Mouse (Mus musculus) frontal cortex, adult (tissue): ENCODE results near the gene Pter.

Experiments used
- ATAC-seq: cut with Nextera tagmentation; 2 replicates; pipeline ENCODE4 v1.9.2; 2017; ENCODE audit warnings: mild to moderate bottlenecking, moderate library complexity, mixed read lengths; ENCODE audit not compliant: low TSS enrichment

Pter gene

DNA sequence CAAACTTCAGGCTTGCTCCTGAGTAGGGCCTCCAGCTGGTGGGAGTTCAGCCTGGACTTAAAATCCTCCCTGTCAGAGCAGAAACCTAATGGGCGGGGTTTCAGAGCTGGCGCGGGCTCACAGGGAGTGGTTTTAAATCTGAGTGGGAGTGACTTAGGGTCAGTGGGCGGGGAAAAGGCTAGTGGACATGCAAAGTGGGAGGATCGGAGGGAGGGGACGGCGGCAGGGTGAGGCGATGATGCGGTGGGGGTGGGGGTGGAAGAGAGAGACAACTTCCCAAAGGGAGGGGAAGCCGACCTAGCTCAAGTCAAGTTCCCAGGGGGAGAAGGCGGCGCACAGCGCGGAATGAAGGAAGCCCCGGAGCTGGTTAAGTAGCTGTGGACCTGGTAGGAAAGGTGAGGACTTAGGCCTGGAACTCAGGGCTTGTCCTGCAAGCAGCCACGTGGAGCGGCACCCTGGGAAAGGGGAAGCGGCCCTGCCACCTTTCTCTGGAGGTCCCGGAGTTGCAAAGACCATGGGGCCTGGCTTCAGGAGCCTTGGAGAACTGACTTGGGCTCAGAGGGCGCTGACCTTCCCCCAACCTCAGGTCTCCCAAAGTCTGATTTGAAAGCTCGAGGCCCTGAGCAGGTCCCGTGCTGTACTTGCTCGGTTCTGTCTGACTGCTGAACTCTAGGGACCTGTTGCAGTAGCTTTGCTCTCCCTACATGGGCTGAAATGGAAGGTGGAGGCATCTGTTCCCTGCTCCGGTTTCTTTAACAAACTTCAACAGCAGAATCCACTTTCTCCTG, at the start of gene Pter:
Pter (plus strand) TSS at position 238 of the 788 bp plus-strand sequence.
- ATAC-seq: peak; percentile 93

DNA sequence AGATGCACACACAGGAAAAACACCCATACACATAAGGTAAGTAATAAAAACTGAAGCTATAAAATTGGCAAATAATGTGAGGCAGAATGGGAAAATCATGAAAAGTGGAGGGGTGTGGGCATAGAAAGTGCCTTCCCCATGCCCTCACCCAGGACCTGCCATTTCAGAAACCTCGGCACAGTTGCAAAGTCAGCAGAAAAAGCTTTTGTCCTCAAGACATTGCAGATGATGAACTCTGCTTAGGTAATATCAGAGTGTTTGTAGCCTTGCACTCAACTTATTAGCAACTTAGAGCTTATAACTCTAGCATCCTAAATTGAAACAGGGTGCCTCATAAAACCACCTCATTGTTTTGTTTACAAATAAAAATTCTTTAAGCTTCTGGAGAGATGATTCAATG, 49.6 kb upstream of the Pter start:
- no peak for ATAC-seq

DNA sequence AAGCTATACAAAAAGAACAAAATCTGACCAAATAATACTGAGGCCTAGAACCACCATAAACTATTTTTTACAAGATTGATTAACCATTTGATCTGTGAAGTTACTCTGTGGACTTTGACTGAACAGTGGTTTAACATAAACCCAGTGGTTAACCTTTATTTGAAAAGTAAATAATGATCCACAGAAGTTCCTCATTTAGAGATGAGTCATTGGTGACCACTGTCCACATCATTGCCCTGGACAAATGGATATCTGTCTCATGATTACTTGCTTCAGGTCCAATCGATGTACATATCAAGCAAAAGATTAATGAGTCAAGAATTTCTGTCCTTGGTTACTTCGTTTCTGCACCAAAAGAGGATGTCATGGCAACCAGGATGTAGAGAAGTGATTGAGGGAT, 44.3 kb upstream of the Pter start:
- ATAC-seq: no peak

DNA sequence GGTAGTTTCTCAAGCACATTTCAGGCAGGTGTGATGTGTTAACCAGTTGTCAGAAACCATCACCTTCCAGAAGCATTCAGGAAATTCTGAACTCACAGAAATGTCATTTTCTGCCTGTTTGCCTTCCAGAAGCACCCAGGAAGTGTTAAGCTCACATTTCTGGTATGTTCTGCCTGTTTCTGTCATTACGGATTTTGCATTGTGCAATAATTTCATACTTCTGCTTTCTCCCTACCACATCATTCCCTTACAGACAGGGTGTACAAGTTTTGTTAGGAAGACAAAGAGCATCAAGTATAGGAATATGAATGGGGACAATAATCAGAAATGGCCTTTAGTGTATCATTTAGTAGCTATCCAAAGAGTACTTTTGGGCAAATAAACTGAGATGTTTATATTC, 42.8 kb upstream of the Pter start:
- ATAC-seq: no peak

DNA sequence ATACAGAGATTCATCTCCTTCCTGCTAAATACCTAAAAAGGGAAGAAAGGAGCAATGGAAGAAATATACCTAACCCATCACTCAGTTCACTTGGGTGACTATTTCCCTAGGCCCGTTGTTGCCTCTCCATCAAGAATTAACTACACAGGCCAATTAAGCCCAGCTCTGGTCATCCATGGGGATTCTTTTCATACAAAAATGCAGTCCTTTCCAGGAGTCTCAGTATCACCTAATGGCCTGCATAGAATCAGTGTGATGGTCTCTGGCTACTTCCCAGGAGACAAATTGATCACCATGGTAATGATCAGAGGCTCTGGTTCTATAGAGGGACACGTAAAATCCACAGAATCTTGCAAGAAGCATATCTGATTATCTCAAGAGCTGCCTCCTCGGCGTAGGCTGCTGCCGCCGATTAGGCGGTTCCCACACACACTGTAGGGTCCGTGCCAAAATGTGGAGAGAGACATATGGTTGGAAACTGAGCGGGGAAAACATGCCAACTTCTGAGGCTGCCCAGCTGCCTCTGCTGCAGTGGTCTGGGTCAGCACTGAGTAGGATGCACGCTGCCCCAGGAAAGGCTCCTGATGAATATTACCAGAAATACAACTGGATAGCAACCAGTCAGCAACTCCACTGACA, 40.4 kb upstream of the Pter start:
- peak; percentile 98 for ATAC-seq

DNA sequence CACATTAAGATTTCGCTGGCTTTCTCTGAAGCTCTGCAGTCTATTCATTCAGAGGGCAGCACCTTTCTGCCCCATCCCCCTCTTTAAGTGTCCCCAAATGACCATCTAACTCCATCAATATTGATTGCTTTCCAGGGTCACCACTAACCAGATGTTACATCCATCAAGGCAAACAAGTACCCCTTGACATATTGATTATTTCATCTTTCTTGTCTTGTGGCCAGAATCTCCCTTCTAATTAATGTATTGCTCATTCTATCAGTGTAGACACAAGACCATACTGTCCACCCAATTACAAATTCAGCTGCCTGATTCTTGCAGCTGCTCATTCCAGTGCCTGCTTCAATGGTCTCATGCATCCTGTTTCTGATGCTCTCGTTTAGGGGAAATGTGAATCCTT, 36.8 kb upstream of the Pter start:
- ATAC-seq: no peak

- ATAC-seq: no peak
Observed at GRCm38 (mm10) chr2:12905786-12906185, 18.1 kb upstream of the Pter start.

GRCm38 (mm10) chr2:12925643-12926042, 1.8 kb downstream of the Pter start:
- ATAC-seq: no peak

DNA sequence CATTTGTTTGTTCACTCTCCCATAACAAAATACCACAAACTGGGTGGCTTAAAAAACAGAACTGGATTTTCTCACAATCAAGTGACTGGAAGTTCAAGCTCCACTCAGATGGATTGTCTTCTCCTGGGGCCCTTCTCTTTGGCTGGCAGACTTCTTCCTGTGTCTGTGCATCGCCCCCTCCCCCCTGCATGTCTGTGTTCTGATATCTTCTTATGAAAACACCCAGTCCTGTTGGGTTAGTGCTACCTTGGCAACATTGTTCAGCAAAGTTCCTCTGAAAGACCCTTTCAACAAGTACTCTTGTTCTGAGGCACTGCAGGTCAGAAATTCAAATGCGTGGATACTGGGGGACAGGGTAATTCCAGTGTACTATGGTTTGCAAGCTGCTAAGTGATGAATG, 6.5 kb downstream of the Pter start:
- ATAC-seq: no peak

GRCm38 (mm10) chr2:12933905-12934304, 10.1 kb downstream of the Pter start:
- ATAC-seq: no peak

GRCm38 (mm10) chr2:12935286-12935685, 11.4 kb downstream of the Pter start:
- peak; percentile 97 for ATAC-seq

DNA sequence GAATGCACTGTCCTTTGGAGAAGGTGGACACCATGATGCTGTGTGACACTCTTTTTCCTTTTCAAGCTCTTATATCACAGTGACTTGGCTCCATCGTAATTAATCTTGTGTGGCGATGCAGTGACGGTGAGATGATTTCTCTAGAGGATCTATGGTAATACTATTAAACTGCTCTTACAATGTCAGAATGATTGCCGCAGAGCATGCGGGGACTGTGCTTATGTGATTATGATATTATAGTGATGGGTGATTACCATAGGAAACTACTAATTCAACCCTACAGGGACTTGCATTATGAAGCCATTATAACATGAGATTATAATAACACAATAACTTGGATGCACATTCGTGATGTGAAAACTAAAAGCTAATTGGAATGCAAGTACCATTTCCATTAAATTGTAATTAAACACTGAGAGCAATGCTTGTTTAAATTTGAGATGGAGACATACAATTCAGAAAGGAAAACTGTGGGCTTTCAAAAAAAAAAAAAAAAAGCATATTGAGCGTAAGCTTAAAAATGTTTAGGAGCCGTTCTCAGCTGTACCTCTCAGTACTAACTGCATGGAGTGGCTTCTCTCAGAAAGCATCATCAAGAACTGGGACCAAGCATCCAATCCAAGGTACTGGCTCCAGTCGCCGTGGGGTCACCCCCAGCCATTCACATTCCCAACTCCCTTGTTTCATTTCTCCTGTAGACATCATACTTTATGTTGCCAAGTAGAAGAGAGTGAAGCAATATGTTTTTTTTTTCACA, 13.8 kb downstream of the Pter start:
- ATAC-seq: no peak

DNA sequence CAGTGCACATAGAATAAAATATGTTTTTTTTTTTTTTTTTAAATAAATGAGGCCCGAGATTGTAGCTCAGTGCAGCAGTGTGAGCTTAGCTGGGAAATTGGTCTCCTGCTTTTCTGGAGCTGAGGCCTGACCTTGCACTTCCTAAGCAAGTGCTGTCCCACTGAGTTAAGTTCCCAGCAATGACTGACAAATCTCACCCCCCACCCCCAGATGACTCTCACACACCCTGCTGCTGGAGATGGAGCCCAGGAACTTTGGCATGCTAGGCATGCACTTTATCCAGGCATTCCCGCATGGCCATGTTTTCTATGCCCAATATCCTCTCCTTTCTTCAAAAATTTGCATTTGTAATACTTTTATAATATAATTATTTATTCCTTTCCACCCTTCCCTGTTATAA, 14.8 kb downstream of the Pter start:
- ATAC-seq: no peak

DNA sequence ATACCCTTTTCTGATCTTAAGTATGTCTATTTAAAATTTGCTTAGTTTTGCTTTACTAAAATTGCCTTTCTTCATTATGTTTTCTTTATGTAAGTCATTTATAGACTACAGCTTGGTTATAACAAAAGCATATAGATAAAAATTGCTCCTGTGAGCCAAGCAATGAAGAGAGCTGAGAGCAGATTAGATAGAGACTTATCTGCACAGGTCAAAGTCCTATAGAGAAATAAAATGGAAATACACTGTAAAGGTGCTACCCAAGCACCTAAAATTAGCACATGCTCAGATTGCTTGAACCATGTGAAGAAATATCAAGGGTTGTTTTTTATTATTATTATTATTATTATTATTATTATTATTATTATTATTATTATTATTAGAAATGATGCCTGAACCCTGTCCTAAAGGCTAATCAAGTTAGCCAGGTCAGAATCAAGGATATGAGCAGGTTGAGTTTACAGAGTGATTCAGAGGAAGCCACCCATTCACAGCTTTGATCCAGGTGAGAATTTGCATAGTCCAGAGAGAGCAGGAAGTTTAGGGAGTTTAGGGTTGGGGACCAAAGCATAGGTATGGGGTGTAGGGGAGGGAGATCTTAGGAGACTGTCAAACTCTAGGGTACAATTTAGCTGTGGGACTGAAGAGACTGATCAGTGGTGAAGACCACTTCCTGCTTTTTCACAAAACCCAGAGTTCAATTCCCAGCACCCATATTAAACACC, 33.0 kb downstream of the Pter start:
- peak; percentile 47; the same call in 1 of the 2 replicates for ATAC-seq

GRCm38 (mm10) chr2:12970049-12970724, 46.3 kb downstream of the Pter start:
- peak; percentile 20; the same call in 1 of the 2 replicates for ATAC-seq

DNA sequence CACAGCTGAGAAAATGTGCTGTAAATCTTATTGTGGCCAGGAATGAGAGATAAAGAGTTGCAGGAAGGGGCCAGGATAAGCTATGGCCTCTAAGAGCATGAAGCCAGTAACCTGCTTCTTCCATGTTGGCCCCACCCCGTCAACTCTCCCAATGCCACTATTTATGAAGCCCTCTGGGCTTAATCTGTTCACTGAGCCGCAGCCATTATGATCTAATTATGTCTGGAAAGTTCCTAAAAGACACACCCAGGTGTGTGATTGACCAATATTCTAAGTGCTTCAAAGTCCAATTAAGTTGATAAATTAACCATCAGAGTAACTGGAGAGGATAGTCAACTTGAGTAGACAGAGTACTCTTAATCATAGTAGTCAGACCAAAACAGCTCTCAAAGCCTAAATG, 49.9 kb downstream of the Pter start:
- ATAC-seq: no peak

GRCm38 (mm10) chr2:12977367-12977766, 53.5 kb downstream of the Pter start:
- ATAC-seq: no peak

- ATAC-seq: no peak
Observed at GRCm38 (mm10) chr2:12978771-12979170, 54.9 kb downstream of the Pter start.

- no peak for ATAC-seq
Observed at GRCm38 (mm10) chr2:12984901-12985732, 61.3 kb downstream of the Pter start.

DNA sequence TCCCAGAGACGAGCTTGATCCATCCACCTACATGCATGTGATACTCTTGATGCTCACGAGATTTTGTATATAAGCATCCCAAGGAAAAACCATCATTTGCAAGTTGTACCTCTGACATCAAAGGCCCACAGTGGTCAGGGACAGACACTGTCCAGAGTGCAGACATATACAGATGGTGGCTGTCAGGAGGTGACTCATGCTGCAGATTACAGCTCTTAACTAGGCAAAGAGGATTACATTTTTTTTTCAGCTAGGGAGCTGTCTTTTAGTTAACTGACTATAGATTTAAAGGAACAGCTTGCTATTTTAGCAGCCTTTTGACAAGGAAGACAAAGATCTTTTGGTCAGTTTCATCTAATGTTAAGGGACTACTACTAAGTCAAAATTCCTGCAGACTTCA, 76.2 kb downstream of the Pter start:
- ATAC-seq: peak; percentile 63; the same call in 1 of the 2 replicates

DNA sequence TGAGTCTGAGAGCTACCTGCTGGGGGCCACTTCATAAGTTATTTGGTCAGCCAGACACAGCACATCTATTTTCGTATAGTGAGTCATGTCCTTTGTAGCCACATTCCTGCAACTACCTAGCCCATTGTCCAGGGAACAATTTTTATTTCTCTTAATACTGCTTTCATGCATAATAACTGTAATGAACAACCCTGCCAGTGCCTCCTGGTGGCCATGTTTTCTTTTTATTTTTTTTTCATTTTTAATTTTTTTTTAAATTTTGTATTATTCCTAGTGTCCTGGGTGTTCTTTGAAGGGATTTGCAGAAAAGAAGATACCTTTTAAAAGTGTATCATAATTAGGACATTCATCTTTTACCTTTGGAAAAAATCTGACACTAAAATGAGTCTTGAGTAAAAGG, 84.6 kb downstream of the Pter start:
- ATAC-seq: no peak
